Mouse (Mus musculus) stomach, postnatal 0 days (tissue): ENCODE measurements around the gene Lgals3bp.

Experiments used
- CTCF ChIP-seq: IDR thresholded peaks from 2 replicates; pipeline ENCODE4 v1.5.1; 2016; ENCODE audit warnings: antibody characterized with exemption, low read depth, mild to moderate bottlenecking, moderate library complexity
- EP300 ChIP-seq: optimal IDR thresholded peaks from 2 replicates; pipeline ENCODE3; 2016; ENCODE audit warnings: antibody characterized with exemption

DNA sequence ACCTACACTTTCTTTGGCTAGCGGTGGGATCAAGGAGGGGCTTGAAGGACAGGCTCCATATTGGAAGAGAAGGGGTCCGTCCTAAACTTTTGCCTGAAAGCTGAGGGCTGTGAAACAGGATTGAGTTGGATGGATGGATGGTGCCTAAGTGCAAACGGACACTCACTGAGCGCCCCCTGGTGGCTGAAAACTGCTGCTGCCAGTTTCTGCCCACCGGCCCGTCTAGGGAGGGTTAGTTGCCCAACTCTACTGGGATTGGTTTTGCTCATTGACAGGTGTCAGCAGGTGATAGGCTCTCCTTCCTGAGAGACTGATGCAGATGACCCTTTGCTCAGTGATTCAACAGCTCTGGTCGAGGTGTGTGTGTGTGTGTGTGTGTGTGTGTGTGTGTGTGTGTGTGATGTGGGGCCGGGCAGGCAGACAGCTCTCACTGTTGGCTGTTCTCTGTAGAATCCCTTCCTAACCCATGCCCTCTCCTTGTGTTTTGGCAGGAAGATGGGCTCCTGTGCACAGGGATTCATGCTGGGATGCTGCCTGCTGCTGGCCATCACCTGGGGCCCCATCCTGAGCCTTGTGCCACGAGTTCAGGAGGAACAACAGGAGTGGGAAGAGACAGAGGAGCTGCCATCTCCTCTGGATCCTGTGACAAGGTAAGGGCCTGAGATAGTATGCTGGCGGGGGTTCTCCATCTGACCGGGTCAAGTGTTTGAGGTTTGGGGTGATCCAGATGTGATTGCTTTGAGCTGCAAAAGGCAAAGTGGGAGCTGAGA lies 41.5 kb upstream of the Lgals3bp start:
- TF ChIP-seq CTCF (peak; percentile 93), EP300 (no peak)
